Mouse (Mus musculus) frontal cortex, adult (tissue): ENCODE data around the gene Gm20388.

Experiments used
- ATAC-seq: cut with Nextera tagmentation; 2 replicates; pipeline ENCODE4 v1.9.2; 2017; ENCODE audit warnings: mild to moderate bottlenecking, moderate library complexity, mixed read lengths; ENCODE audit not compliant: low TSS enrichment

The Gm20388 gene

GRCm38 (mm10) chr8:121590203-121591177 is 1679.8 kb downstream of the Gm20388 start, which contains the start of gene Map1lc3b:
Gene Map1lc3b, plus strand, starts transcription at chr8:121590361.
- ATAC-seq: peak; percentile 66

DNA sequence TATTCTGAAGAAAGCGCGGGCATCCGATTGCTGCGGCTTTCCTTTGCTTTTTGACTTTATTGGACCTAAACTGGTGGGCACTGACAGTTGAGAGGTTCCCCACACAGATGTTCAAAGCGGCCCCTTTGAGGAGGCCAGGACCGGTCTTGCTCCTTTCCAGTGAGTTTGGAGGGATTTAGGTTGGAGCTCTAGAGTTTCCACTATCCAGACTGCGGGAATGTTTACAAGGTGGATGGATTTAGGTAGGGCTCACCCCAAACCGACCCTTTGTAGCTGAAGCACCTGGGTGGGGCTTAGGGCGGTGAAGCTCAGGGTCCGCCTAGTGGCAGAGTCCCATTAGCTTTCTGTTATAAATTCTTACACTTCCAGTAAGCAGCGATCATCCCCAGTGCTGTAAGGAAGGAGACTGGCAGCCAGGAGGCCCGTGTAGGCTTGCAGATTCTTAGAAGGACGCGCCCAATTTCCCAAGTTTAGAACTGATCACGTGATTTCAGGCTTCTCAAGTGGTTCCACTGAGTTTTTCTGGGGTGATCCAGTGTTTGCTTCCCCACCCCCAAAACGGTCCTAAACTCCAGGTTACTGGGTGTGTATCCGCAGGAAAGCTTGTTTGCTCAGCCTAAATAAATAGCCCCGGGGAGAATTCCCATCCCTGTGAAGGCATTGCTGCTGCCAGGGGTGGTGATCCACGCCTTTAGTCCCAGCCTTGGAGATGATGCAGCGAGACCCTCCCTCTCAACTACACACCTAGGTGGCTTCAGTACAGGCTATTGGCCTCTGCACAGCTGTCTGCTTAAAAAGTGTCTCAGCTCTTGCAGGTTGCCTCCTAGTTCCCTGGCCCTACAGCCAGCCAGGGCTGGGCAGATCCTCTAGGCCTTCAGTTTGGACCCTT is 1680.8 kb downstream of the Gm20388 start:
- ATAC-seq: no peak

DNA sequence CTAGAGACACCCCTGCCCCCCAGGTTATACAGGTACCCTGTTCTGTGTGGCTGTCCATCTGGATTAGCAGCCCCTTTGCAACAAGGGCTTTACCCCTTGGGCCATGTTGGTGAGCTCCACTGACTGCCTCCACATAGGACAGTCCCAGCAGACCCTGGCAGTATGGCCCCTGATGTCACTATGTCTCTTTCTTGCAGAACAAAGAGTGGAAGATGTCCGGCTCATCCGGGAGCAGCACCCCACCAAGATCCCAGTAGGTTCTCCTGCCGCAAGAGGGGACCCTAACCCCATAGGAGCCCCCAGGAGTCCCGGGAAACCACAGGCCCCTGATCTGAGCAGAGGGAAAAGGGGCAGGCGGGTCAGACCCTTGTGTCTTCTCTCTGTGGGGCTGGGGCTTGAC is 1682.7 kb downstream of the Gm20388 start:
- no peak for ATAC-seq

GRCm38 (mm10) chr8:121593983-121594382 is 1683.3 kb downstream of the Gm20388 start:
- 0 out of 2 replicates have a peak, but pooled peaks have one; percentile 21 for ATAC-seq

DNA sequence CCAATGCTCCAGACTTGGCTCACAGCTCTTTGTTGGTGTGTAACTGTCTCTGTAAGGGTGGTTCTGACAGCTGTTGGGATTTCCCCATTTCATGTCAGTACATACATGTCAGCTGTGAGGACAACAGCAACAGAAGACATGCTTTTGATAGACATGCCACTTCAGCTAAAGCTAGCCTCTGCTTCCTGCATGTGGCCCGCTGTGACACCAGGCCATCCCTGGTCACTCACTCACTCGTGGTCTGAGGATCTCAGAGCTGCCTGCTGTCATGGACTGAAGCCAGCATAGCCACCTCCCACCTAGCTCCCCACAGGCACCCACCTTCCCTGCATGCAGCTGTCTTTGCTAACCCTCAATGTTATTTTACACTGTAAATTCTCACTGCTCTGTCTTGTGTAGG is 1686.9 kb downstream of the Gm20388 start:
- 0 out of 2 replicates have a peak, but pooled peaks have one; percentile 31 for ATAC-seq

GRCm38 (mm10) chr8:121598190-121598589 is 1687.5 kb downstream of the Gm20388 start:
- ATAC-seq: no peak

DNA sequence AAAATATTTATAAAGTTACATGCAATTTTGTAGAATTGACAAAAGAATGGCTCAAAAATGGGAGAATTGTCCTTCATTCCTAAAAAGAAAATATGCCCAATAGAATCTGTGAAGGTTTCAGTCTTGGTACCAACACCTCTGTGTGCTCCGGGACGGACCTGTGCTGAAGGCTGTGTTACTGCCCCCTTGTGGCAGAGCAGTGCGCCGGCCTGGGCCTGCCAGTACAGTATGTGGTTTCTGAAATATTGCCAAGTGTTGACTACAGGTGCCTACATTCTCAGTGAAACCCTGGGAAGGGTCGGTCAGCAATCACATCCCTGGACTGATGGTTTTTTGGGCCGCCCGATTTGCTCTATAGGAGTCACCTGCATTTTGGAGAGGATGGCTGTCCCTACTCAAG is 1688.3 kb downstream of the Gm20388 start:
- peak; percentile 42 for ATAC-seq

- no peak for ATAC-seq
Observed at GRCm38 (mm10) chr8:121599842-121600241, 1689.2 kb downstream of the Gm20388 start.

DNA sequence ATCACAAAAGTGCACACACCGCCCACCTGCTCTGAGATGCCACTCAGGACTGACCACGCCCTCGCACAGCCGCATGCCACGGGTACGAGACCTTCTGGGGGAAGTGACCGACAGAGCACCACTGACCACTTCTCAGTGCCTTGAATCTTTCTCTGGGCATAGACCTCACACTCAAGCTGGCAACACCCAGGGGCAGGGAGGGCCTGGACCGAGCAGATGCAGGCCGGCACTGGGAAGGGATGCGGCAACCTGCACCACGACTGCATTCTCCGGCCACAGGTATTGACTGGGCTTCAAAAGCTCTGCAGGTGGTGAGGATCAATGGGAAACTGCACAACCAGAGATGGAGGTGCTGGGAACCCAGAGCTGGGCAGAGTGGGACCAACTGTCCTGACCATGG is 1691.8 kb downstream of the Gm20388 start:
- ATAC-seq: no peak

DNA sequence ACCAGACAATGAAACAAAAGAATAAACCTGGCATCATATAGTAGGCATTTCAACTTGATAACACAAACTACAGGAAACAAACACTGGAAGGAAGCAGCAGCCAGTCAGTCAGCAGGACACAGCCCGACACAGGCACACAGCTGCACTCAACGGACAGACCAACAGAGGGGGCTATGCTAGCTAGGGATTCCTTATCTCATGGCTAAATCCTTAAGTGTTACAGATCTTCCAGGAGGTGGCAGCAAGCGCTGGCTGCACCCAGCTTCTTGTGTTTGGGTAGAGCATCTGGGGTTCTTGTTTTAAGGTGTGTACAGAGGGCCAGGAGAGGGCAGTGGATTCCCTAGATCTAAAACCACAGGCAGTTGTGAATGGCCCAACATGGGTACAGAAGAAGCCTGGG is 1692.2 kb downstream of the Gm20388 start:
- peak; percentile 81 for ATAC-seq

- ATAC-seq: no peak
Observed at GRCm38 (mm10) chr8:121603801-121604200, 1693.2 kb downstream of the Gm20388 start.

GRCm38 (mm10) chr8:121607661-121608060 is 1697.0 kb downstream of the Gm20388 start:
- no peak for ATAC-seq

DNA sequence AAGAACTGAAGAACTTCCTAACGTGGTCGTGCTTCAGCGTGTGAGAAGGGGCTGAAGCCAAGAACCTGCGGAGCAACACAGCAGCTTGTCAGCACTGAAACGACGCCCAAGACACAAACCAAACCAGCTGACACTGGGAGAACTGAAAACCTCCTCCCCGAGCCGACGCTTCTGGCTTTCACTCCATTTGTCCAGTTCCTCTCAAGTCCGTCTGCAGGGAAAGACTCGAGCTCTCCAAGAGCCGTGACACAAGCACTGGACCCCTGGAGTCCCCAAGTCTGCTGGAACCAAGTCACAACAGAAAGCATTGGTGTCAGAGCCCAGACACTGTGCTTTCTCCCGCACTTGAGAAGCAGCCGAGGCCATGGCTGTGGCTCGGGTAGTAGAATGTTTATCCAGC is 1698.6 kb downstream of the Gm20388 start:
- no peak for ATAC-seq

DNA sequence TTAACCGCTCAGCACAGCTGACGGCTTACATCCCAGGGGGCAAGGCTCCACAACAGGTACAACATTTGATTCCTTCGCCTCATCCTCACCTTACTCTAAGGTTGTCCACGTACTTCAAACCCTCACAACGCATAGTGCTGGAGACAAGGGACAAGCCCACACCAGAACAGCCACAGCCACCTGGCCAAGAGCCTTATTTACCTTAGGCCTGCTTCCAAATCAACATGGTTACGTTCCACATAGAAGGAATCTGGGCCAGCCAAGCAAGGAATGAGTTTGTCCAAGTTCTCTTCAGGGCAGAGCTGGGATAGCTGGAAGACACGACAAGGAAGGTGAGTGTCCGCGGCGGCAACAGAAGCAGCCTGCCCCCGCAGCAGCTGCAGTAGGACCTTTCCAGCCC is 1699.3 kb downstream of the Gm20388 start:
- no peak for ATAC-seq

- no peak for ATAC-seq
Observed at GRCm38 (mm10) chr8:121613419-121613818, 1702.8 kb downstream of the Gm20388 start.

DNA sequence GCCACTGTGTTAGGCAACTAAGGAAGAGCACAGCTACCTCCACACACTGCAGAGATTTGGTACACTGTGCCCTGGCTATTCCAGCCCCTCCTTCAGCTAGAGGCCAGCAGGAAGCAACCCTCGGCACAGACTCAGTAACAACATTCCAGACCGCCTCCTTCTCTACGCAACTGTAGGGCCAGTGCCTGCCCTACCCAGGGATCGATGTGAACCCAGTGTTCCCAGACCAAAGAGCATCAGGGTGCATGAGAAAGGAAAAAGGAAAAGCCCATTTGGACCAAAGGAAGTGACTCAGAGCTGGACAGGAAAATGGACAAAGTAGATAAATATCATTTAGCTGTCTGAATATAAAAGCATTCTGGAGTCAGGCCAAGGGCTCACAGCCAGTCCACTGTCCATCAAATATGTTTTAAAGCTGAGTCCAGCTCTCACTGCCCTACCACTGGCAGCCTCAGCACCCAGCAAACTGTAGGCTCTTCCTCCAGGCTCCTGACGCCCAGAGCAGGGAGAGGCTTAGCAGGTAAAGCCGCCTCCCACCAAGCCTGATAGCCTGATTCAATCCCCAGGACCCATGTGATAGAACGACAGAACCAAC is 1708.9 kb downstream of the Gm20388 start:
- ATAC-seq: peak; percentile 24; the same call in 1 of the 2 replicates

- ATAC-seq: no peak
Observed at GRCm38 (mm10) chr8:121620801-121621516, 1710.3 kb downstream of the Gm20388 start.

- no peak for ATAC-seq
Observed at GRCm38 (mm10) chr8:121621879-121622278, 1711.2 kb downstream of the Gm20388 start.

- ATAC-seq: peak; percentile 55
Observed at GRCm38 (mm10) chr8:121623043-121623442, 1712.4 kb downstream of the Gm20388 start.

DNA sequence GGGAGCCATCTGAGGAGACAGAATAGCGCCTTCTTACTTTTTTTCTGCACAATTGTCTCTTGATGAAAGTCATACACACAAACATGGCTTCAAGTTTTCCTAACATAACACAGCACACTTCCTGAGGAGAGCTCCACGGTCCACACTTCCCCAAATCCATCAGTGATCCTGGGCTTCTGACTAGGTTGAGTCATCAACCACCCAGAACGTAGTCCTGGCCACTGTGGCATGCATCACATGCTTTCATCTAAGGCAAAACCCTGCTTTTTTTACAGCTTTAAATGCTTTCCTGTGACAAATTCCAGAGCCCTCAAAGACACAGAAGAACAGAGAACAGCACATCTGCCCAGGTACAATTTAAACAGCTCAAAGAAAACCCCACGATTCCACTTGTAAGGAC is 1718.0 kb downstream of the Gm20388 start:
- ATAC-seq: no peak

GRCm38 (mm10) chr8:121631645-121632071 is 1721.0 kb downstream of the Gm20388 start:
- ATAC-seq: no peak
